Mouse (Mus musculus) limb, embryonic 10.5 days (tissue): ENCODE data around the gene Tmtc4. TPM values are rescaled to one million over a fixed set of nuclear protein-coding genes. Genes with fewer than 3 reads are reported as not detected.

Source experiments
- DNase-seq: peaks from one replicate; pipeline ENCODE4 v3.0.0-alpha.2; 2017; ENCODE audit warnings: low spot score
- H3K27ac ChIP-seq: fragments of 300-500 bp; sonication (generic); 2 replicates; pipeline ENCODE4 v1.5.1; 2016; ENCODE audit warnings: mild to moderate bottlenecking
- H3K27me3 ChIP-seq: fragments of 300-500 bp; sonication (generic); 2 replicates; pipeline ENCODE4 v1.6.1; 2016; ENCODE audit warnings: low read depth, mild to moderate bottlenecking; ENCODE audit not compliant: poor library complexity, severe bottlenecking
- H3K36me3 ChIP-seq: fragments of 300-500 bp; sonication (generic); 2 replicates; pipeline ENCODE4 v1.6.1; 2016; ENCODE audit warnings: mild to moderate bottlenecking, moderate library complexity
- H3K4me1 ChIP-seq: fragments of 300-500 bp; sonication (generic); 2 replicates; pipeline ENCODE4 v1.6.1; 2016
- H3K4me3 ChIP-seq: fragments of 300-500 bp; sonication (generic); 2 replicates; pipeline ENCODE4 v1.5.1; 2016; ENCODE audit warnings: mild to moderate bottlenecking, moderate library complexity
- H3K9me3 ChIP-seq: fragments of 300-500 bp; sonication (generic); replicated peaks from 2 replicates; pipeline ENCODE4 v1.6.1; 2016; ENCODE audit warnings: mild to moderate bottlenecking
- WGBS: fragments of 180-500 bp; shearing (Covaris S2); methylation state at CpG from one replicate; pipeline ENCODE4 v1.1.7; 2016; 5-methylcytosine and 5-hydroxymethylcytosine counted together
- polyA plus RNA-seq: library from polyadenylated mRNA; unstranded; fragments of >200 nt; fragmentation: Nextera tagmentation; extraction: Ambion mirVana; gene quantifications from 2 replicates; pipeline ENCODE4 v1.2.1, GENCODE M21; 2016

Gene Tmtc4
- polyA plus RNA-seq, 1 experiment from 2014 or later: 31.1 TPM

GRCm38 (mm10) chr14:122909368-122910091 lies 74.3 kb downstream of the Tmtc4 start:
- no peaks in the 10 kb centered on the region for H3K27me3 ChIP-seq
- no peak for DNase-seq
- 86% methylated on average over 5 of the region's 5 CpGs for WGBS
- no peak overlapping the region for H3K4me3 ChIP-seq
- H3K4me1 ChIP-seq: peaks cover 17% of the 10 kb centered on the region
- no peaks in the 10 kb centered on the region for H3K9me3 ChIP-seq
- peaks cover 3% of the 10 kb centered on the region; the same call in 1 of the 2 replicates for H3K36me3 ChIP-seq
- no peak overlapping the region for H3K27ac ChIP-seq

DNA sequence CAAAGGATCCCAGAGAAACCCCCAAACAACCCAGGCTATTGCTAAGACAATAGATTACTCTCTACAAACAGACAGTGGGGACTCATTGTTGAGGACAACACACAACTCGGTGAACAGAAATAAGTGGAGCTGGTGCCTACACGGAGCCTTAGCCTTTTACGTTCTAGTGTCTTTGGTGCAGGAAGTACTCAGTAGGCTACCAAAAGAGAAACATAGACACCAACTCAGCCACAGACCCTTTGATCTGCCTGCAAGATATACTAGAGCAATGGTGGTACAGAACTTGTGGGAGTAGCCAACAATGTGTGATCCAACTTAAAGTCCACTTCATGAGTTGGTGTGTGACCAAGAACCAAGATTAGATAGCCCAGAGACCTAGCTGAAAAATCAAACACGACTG lies 75.8 kb downstream of the Tmtc4 start:
- no peak for DNase-seq
- Histone ChIP-seq H3K36me3 (peaks cover 3% of the 10 kb centered on the region; the same call in 1 of the 2 replicates), H3K4me1 (peaks cover 15% of the 10 kb centered on the region), H3K27ac (no peak overlapping the region), H3K9me3 (no peaks in the 10 kb centered on the region), H3K27me3 (no peaks in the 10 kb centered on the region), H3K4me3 (no peak overlapping the region)
- 94% methylated on average over 4 of the region's 4 CpGs for WGBS

GRCm38 (mm10) chr14:122905007-122905406 lies 78.8 kb downstream of the Tmtc4 start:
- H3K4me3 ChIP-seq: no peak overlapping the region
- no peak overlapping the region for H3K27ac ChIP-seq
- no peak for DNase-seq
- H3K27me3 ChIP-seq: no peaks in the 10 kb centered on the region
- no peaks in the 10 kb centered on the region for H3K4me1 ChIP-seq
- H3K9me3 ChIP-seq: no peaks in the 10 kb centered on the region
- peaks cover 3% of the 10 kb centered on the region; the same call in 1 of the 2 replicates for H3K36me3 ChIP-seq
- 91% methylated on average over 1 of the region's 1 CpGs for WGBS

- no peaks in the 10 kb centered on the region for H3K9me3 ChIP-seq
- DNase-seq: no peak
- no peak overlapping the region for H3K4me3 ChIP-seq
- H3K27me3 ChIP-seq: no peaks in the 10 kb centered on the region
- H3K4me1 ChIP-seq: no peaks in the 10 kb centered on the region
- H3K36me3 ChIP-seq: peaks cover 3% of the 10 kb centered on the region; the same call in 1 of the 2 replicates
- H3K27ac ChIP-seq: no peak overlapping the region
- 69% methylated on average over 2 of the region's 2 CpGs for whole genome bisulfite sequencing
Observed at GRCm38 (mm10) chr14:122903923-122904351, 79.9 kb downstream of the Tmtc4 start.

DNA sequence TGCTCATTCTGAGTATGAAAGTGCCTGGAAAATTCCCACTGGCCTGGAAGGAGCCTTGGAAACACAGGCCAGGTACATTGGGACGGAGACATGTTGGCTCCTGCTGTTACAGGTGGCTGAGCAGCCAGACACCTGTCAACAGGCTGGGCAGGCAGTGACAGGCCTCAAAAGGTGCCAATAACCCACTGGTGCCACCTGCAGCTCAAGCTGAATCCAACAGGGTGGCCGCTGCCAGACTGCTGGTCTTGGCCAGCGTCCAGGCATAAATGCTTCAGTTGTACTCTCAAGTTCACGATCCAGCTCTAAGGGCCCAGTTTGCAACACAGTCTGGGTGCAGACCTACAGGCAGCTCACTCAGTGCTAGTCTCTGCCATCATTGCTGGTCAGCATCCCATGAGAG lies 81.0 kb downstream of the Tmtc4 start:
- no peak overlapping the region for H3K27ac ChIP-seq
- no peaks in the 10 kb centered on the region for H3K27me3 ChIP-seq
- WGBS: 90% methylated on average over 4 of the region's 4 CpGs
- H3K4me1 ChIP-seq: no peaks in the 10 kb centered on the region
- no peaks in the 10 kb centered on the region for H3K9me3 ChIP-seq
- no peak overlapping the region for H3K4me3 ChIP-seq
- peak; percentile 29 for DNase-seq
- H3K36me3 ChIP-seq: 0 out of 2 replicates have a peak, but pooled peaks cover 3% of the 10 kb centered on the region

DNA sequence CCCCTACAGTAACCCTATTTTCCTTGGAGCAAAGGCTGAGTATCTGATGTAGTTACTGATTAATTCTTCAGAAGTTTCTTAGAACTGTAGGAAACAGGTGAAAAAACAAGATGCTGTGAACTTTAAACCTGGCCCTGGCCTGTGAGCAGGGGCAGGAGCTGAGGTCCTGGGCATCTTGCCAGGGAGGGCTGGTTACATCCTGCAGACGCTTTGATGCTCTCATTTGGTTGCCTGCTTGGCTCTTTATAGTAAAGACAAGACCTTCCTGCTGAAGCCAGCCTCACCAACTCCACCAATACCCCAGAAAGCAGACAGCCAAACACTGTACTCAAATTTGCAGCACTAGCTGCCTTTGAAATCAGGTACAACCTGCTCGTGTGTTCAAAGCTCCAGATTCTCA lies 81.7 kb downstream of the Tmtc4 start:
- DNase-seq: peak; percentile 24
- Histone ChIP-seq H3K27me3 (no peaks in the 10 kb centered on the region), H3K36me3 (0 out of 2 replicates have a peak, but pooled peaks cover 3% of the 10 kb centered on the region), H3K4me3 (no peak overlapping the region), H3K27ac (no peak overlapping the region), H3K4me1 (no peaks in the 10 kb centered on the region), H3K9me3 (no peaks in the 10 kb centered on the region)
- WGBS: 92% methylated on average over 2 of the region's 2 CpGs

GRCm38 (mm10) chr14:122901715-122902114 lies 82.1 kb downstream of the Tmtc4 start:
- WGBS: 91% methylated on average over 2 of the region's 2 CpGs

GRCm38 (mm10) chr14:122901177-122901576 lies 82.7 kb downstream of the Tmtc4 start:
- Histone ChIP-seq H3K27ac (no peak overlapping the region), H3K9me3 (no peaks in the 10 kb centered on the region), H3K4me3 (no peak overlapping the region), H3K36me3 (0 out of 2 replicates have a peak, but pooled peaks cover 3% of the 10 kb centered on the region), H3K4me1 (no peaks in the 10 kb centered on the region), H3K27me3 (no peaks in the 10 kb centered on the region)
- 80% methylated on average over 3 of the region's 3 CpGs for WGBS
- DNase-seq: peak; percentile 20

More at GRCm38 (mm10) chr14:122901715-122902114, 82.1 kb downstream of the Tmtc4 start:
- Histone ChIP-seq H3K27me3 (no peaks in the 10 kb centered on the region), H3K4me1 (no peaks in the 10 kb centered on the region), H3K36me3 (0 out of 2 replicates have a peak, but pooled peaks cover 3% of the 10 kb centered on the region), H3K4me3 (no peak overlapping the region), H3K9me3 (no peaks in the 10 kb centered on the region), H3K27ac (no peak overlapping the region)
- peak; percentile 1 for DNase-seq

DNA sequence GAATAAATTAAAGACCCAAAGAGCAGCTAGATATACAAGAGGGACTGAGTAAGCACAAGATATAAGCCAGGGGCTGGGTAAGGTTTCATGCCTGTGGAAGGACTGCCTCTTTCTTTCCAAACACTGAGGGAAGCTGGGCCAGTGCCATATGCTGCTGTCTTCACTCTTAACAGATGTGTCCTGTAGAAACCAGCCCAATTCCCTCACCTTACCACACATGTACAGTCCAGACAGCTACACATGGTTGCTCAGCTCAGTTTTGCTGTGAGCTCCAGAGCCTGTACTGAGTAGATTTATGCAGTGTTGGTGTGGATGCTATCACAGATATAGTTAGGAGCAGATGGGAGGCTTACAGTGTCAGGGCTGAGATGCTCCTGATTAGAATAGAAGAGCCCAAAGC lies 83.2 kb downstream of the Tmtc4 start:
- DNase-seq: peak; percentile 23
- no peak overlapping the region for H3K4me3 ChIP-seq
- H3K9me3 ChIP-seq: no peaks in the 10 kb centered on the region
- H3K27me3 ChIP-seq: no peaks in the 10 kb centered on the region
- no peak overlapping the region for H3K27ac ChIP-seq
- H3K4me1 ChIP-seq: no peaks in the 10 kb centered on the region
- H3K36me3 ChIP-seq: 0 out of 2 replicates have a peak, but pooled peaks cover 3% of the 10 kb centered on the region

DNA sequence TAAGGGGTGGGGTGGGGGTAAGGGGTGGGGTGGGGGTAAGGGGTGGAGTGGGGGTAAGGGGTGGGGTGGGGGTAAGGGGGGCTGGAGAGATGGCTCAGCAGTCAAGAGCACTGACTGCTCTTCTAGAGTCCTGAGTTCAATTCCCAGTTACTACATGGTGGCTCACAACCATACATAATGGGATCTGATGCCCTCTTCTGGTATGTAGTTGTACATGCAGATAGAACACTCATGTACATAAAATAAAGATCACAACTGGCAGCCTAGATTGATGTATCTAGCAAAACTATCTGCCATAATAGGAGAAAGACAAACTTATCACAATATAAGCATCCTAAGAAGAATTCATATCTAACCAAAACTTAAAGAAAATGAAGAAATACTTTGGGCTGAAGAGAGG lies 85.3 kb downstream of the Tmtc4 start:
- Histone ChIP-seq H3K4me3 (no peak overlapping the region), H3K27me3 (no peaks in the 10 kb centered on the region), H3K4me1 (no peaks in the 10 kb centered on the region), H3K36me3 (no peaks in the 10 kb centered on the region), H3K9me3 (no peaks in the 10 kb centered on the region), H3K27ac (no peak overlapping the region)
- no peak for DNase-seq

- H3K27ac ChIP-seq: no peak overlapping the region
- 98% methylated on average over 1 of the region's 1 CpGs for WGBS
Observed at GRCm38 (mm10) chr14:122896106-122896505, 87.7 kb downstream of the Tmtc4 start.

GRCm38 (mm10) chr14:122891470-122891968 lies 92.3 kb downstream of the Tmtc4 start:
- Histone ChIP-seq H3K27me3 (no peaks in the 10 kb centered on the region), H3K4me1 (peaks cover 17% of the 10 kb centered on the region), H3K9me3 (no peaks in the 10 kb centered on the region), H3K4me3 (no peak overlapping the region), H3K27ac (no peak overlapping the region), H3K36me3 (peaks cover 9% of the 10 kb centered on the region)
- DNase-seq: no peak
- WGBS: 90% methylated on average over 12 of the region's 12 CpGs

More at GRCm38 (mm10) chr14:122896106-122896505, 87.7 kb downstream of the Tmtc4 start:
- H3K27me3 ChIP-seq: no peaks in the 10 kb centered on the region
- no peaks in the 10 kb centered on the region for H3K9me3 ChIP-seq
- DNase-seq: peak; percentile 1
- peaks cover 7% of the 10 kb centered on the region for H3K36me3 ChIP-seq
- no peak overlapping the region for H3K4me3 ChIP-seq
- H3K4me1 ChIP-seq: no peaks in the 10 kb centered on the region

GRCm38 (mm10) chr14:122888480-122888872 lies 95.4 kb downstream of the Tmtc4 start:
- Histone ChIP-seq H3K27me3 (no peaks in the 10 kb centered on the region), H3K9me3 (no peaks in the 10 kb centered on the region), H3K27ac (peak overlapping the region; percentile 57; the same call in 1 of the 2 replicates), H3K36me3 (peaks cover 9% of the 10 kb centered on the region), H3K4me3 (no peak overlapping the region), H3K4me1 (peaks cover 37% of the 10 kb centered on the region)
- DNase-seq: peak; percentile 29
- WGBS: 89% methylated on average over 1 of the region's 1 CpGs
